Mouse (Mus musculus) left cerebral cortex, adult 9 months (tissue): ENCODE measurements around the gene Drap1.

Source experiments
- DNase-seq, 2 experiments: peaks; one replicate each; pipeline ENCODE4 v3.0.0; 2022; ENCODE audit warnings: low spot score in 2 of 2

Gene Drap1

GRCm38 (mm10) chr19:5377446-5377845 lies 47.3 kb downstream of the Drap1 start:
- no peak for DNase-seq

- DNase-seq, result no peak
Measured at GRCm38 (mm10) chr19:5374748-5375147, 50.0 kb downstream of the Drap1 start.

- no peak for DNase-seq
Measured at GRCm38 (mm10) chr19:5374177-5374576, 50.6 kb downstream of the Drap1 start.
